Mouse (Mus musculus): ENCODE results near the gene D630023F18Rik. TPM values are rescaled to one million over a fixed set of nuclear protein-coding genes. Genes with fewer than 3 reads are reported as not detected.

The D630023F18Rik gene
- total RNA-seq (2021): 10 to 100 TPM; 15.1 to 18.3 TPM

GRCm38 (mm10) chr1:65122574-65123372 is at the start of gene D630023F18Rik:
D630023F18Rik (minus strand) TSS chr1:65123214.
- peak in 1 of 2 experiments; percentile 12 for DNase-seq (ENCODE audit: extremely low spot score in 1 of 2, low spot score in 2 of 2)
- intact Hi-C loops (cut with DNase I): no loop called here

GRCm38 (mm10) chr1:65171579-65171978 is 48.6 kb upstream of the D630023F18Rik start:
- intact Hi-C loops (cut with DNase I): no loop called here

GRCm38 (mm10) chr1:65169947-65170346 is 46.9 kb upstream of the D630023F18Rik start:
- DNase-seq (ENCODE audit: extremely low spot score in 1 of 2, low spot score in 2 of 2): no peak
- intact Hi-C loops (cut with DNase I): no loop called here

More at GRCm38 (mm10) chr1:65171579-65171978, 48.6 kb upstream of the D630023F18Rik start:
- DNase-seq (ENCODE audit: extremely low spot score in 1 of 2, low spot score in 2 of 2): no peak

- no peak for DNase-seq (ENCODE audit: extremely low spot score in 1 of 2, low spot score in 2 of 2)
- intact Hi-C loops (cut with DNase I): no loop called here
Measured at GRCm38 (mm10) chr1:65169536-65169935, 46.5 kb upstream of the D630023F18Rik start.

- intact Hi-C loops (cut with DNase I): no loop called here
- DNase-seq (ENCODE audit: extremely low spot score in 1 of 2, low spot score in 2 of 2): no peak
Measured at GRCm38 (mm10) chr1:65167496-65167895, 44.5 kb upstream of the D630023F18Rik start.

- DNase-seq (ENCODE audit: extremely low spot score in 1 of 2, low spot score in 2 of 2): no peak
- intact Hi-C loops (cut with DNase I): loop anchor here (5.0 kb wide), 1 partner anchor 115 kb away; no protein-coding TSS in a partner anchor
Measured at GRCm38 (mm10) chr1:65162210-65162609, 39.2 kb upstream of the D630023F18Rik start.

GRCm38 (mm10) chr1:65156111-65156510 is 33.1 kb upstream of the D630023F18Rik start:
- intact Hi-C loops (cut with DNase I): no loop called here
- DNase-seq (ENCODE audit: extremely low spot score in 1 of 2, low spot score in 2 of 2): no peak

- intact Hi-C loops (cut with DNase I): no loop called here
- DNase-seq (ENCODE audit: extremely low spot score in 1 of 2, low spot score in 2 of 2): no peak
Measured at GRCm38 (mm10) chr1:65154814-65155213, 31.8 kb upstream of the D630023F18Rik start.

GRCm38 (mm10) chr1:65147971-65148370 is 25.0 kb upstream of the D630023F18Rik start:
- intact Hi-C loops (cut with DNase I): no loop called here

GRCm38 (mm10) chr1:65147326-65147725 is 24.3 kb upstream of the D630023F18Rik start:
- intact Hi-C loops (cut with DNase I): no loop called here
- DNase-seq (ENCODE audit: extremely low spot score in 1 of 2, low spot score in 2 of 2): no peak

More at GRCm38 (mm10) chr1:65147971-65148370, 25.0 kb upstream of the D630023F18Rik start:
- DNase-seq (ENCODE audit: extremely low spot score in 1 of 2, low spot score in 2 of 2): no peak

GRCm38 (mm10) chr1:65146601-65147000 is 23.6 kb upstream of the D630023F18Rik start:
- intact Hi-C loops (cut with DNase I): no loop called here

GRCm38 (mm10) chr1:65144783-65145182 is 21.8 kb upstream of the D630023F18Rik start:
- no peak for DNase-seq (ENCODE audit: extremely low spot score in 1 of 2, low spot score in 2 of 2)
- intact Hi-C loops (cut with DNase I): no loop called here

More at GRCm38 (mm10) chr1:65146601-65147000, 23.6 kb upstream of the D630023F18Rik start:
- DNase-seq (ENCODE audit: extremely low spot score in 1 of 2, low spot score in 2 of 2): no peak

- intact Hi-C loops (cut with DNase I): no loop called here
- DNase-seq (ENCODE audit: extremely low spot score in 1 of 2, low spot score in 2 of 2): no peak
Measured at GRCm38 (mm10) chr1:65137560-65137959, 14.5 kb upstream of the D630023F18Rik start.

GRCm38 (mm10) chr1:65132833-65133232 is 9.8 kb upstream of the D630023F18Rik start:
- intact Hi-C loops (cut with DNase I): no loop called here
- DNase-seq (ENCODE audit: extremely low spot score in 1 of 2, low spot score in 2 of 2): no peak

- intact Hi-C loops (cut with DNase I): no loop called here
- no peak for DNase-seq (ENCODE audit: extremely low spot score in 1 of 2, low spot score in 2 of 2)
Measured at GRCm38 (mm10) chr1:65131671-65132070, 8.7 kb upstream of the D630023F18Rik start.

GRCm38 (mm10) chr1:65130226-65130625 is 7.2 kb upstream of the D630023F18Rik start:
- intact Hi-C loops (cut with DNase I): no loop called here
- DNase-seq (ENCODE audit: extremely low spot score in 1 of 2, low spot score in 2 of 2): no peak

GRCm38 (mm10) chr1:65129634-65130180 is 6.7 kb upstream of the D630023F18Rik start:
- no peak for DNase-seq (ENCODE audit: extremely low spot score in 1 of 2, low spot score in 2 of 2)
- intact Hi-C loops (cut with DNase I): no loop called here

GRCm38 (mm10) chr1:65119438-65119837 is 3.6 kb downstream of the D630023F18Rik start, which contains the start of gene Gm28845:
Gm28845 (minus strand) TSS chr1:65119558.
- intact Hi-C loops (cut with DNase I): no loop called here
- DNase-seq (ENCODE audit: extremely low spot score in 1 of 2, low spot score in 2 of 2): no peak

- intact Hi-C loops (cut with DNase I): no loop called here
- DNase-seq (ENCODE audit: extremely low spot score in 1 of 2, low spot score in 2 of 2): no peak
Measured at GRCm38 (mm10) chr1:65118150-65118913, 4.7 kb downstream of the D630023F18Rik start.

Measured in left cerebral cortex, postnatal 10 days (tissue).